Mouse (Mus musculus) lung, adult 18-20 months (tissue): ENCODE results near the gene Atf1.
A peak's percentile ranks its signal among the peaks of the same experiment; 100 is the strongest.
"Not testable (repeated sequence)": the region's sequence is repeated elsewhere in the genome, so short reads cannot be mapped to it uniquely, and the experiment has no call there.

Experiments
- DNase-seq, 2 experiments: peaks; one replicate each; pipeline ENCODE4 v3.0.0; 2022; ENCODE audit warnings: mixed read lengths in 2 of 2

Atf1 gene

DNA sequence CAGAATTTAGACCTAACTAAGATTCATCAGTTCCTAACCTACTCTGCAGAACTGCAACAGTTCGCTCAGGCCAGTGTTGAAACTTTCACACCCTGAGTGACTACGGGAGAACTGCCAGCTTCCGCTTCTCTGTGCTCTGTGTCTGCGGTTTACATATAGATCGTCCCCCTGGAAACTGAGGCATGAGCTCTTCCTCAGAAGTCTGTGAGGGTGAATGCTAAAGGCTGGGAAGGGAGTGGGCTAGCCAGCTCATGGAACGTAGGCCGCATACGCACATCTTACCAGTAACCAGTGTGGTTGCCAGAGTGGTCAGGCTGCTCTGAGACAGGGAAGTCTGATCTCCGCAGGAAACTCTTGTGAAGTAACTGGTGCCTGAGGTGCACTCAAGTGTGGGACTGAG lies 11.4 kb upstream of the Atf1 start:
- peak in 1 of 2 experiments; percentile 30 for DNase-seq

DNA sequence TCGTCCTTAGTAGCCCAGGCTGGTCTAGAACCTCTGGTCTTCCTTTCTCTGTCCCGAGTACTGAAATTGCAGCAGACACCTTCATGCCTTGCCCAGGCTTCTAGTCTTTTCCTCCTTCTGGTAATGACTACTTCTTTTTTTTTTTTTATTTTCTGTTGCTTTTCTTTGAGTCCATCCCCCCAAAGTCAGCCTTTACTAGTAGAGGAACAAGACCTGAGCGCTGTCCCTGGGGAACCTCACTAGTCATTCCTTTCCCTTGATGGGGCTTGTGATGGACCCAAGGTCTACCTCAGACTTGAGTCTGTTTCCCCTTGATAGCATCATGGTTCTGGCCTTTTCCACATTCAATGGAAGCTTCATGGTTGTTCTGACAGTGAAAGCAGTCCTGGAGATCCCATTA lies 9.6 kb upstream of the Atf1 start:
- DNase-seq = no peak

DNA sequence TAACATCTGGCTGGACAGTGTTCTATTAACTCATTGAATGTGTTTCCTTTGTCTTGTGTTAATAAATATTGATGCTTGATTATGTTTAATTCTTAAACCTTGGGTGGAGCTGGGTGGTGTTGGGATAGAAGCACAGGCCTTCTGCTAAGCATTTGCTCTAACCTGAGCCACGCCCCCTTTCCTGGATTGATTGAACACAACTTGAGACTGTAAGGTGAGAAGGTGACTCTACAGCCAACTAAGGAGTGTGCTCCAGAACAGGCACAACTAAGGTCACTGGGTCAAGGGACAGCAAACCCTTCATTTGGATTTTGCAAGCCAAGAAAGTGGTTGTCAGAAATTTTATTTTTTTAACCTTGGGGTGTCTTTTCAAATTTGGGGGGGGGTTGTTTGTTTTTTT lies 8.2 kb upstream of the Atf1 start:
- DNase-seq = peak; percentile 44 to 67

DNA sequence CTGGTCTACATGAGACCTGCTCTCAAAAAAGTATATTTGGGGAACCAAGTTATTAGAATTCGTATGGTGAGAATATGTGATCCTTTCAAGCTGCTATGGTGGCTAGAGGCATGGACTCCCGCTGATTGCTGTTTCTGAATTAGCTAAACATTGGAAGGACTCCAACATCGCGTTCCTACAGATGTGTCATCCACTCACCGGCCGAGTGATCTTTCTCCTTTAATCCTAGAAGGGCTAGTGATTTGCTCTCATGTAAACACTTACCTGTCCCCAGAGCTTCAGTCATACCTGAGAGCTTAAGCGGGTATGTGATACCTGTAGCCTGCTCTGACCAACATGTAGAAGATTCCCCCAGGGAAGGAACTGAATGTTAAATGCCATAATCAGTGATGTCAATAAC lies 6.7 kb upstream of the Atf1 start:
- peak; percentile 43 to 68 for DNase-seq

DNA sequence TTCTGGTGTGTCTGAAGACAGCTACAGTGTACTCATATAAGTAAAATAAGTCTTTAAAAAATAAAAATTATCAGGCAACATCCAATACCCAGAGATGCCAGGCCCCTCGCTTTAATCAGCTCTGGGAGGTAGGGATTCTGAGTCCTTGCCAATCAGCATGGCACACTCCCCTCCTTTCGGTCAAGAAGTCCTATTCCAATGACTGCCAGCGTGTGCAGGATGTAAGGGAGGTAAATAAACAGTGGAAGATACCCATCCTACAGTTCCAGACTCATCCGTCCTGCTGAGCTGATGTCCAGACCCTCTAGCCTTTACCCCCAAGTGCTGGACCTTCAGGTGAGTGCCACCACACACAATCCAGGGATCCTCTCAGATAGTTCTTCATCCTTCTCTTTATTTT lies 2.2 kb upstream of the Atf1 start:
- DNase-seq = no peak

DNA sequence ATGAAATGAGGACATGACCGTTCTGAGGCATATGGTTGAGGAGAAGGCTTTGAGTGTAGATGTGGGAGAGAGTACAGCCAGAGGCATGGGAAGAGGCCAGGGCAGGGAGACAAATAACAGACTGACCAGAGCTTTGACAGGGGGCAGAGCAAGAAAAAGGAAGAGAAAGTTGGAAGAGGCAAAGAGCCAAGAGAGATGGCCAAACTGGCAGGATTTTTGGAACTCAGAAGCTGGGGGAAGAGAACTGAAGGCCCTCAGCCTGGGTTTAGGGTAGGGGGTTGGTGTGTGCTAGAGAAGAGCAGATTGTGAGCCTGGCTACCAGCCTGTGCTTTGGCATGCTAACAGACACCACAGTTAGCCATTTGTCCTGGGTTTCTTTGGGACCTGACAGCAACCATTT lies 1.7 kb upstream of the Atf1 start:
- DNase-seq = no peak

DNA sequence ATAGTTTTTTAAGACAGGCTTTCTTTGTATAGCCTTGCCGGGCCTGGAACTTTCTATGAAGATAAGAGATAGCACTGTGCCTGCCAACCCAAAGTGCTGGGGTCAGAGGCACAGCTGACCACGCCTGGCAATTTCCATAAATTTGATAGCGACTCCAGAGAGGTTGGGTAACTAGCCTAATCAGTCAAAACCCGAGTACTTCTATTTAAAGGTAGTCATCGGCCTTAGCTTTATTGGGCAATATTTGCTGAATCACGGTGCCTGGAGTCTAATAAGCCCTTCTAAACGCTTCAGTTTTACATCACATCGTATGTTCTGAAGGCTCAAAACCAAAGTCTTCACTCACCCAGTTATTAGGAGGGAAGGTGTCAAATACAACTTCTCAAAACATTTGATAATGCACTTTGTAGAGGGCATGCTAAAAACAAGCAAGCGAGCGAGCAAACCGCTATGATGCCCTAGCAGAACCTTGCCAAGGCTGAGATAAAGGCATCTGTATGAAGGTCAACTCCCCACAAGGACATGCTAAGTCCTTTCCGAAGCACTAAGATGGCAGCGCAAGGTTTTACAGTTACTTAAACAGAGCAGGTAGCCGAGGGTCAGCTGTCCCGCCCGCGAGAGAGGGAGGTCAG lies 472 bp upstream of the Atf1 start:
- DNase-seq = peak; percentile 35 to 60

DNA sequence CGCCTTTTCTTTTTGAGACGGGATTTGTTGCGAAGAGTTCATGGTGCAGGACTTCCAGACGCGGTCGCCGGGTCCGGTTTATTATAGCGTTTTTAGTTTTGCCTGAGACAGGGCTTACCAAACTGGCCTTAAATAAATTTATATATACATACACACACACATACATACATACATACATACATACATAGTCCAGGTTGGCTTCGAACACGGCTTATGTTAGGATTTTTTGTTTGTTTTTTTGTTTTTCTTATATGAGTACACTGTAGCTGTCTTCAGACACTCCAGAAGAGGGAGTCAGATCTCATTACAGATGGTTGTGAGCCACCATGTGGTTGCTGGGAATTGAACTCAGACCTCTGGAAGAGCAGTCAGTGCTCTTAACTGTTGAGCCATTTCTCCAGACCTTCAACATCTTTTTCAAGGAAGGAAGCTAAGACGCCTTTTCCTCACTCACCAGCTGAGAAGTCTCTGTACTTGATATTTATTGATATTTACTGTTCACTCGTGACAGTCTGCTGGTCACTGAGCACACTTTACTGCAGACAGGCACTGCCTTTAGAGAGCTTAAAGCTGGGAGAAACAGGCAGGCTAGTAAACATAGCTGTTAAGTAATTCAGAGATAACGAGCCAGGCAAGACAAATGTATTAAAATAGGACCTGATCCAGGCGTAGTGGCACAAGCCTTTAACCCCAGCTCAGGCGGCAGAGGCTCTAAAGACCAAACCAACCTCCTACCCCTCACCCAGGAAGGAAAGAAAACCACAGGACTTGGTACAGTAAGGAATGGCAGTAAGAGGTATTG lies 1.1 kb downstream of the Atf1 start:
- DNase-seq = no peak

DNA sequence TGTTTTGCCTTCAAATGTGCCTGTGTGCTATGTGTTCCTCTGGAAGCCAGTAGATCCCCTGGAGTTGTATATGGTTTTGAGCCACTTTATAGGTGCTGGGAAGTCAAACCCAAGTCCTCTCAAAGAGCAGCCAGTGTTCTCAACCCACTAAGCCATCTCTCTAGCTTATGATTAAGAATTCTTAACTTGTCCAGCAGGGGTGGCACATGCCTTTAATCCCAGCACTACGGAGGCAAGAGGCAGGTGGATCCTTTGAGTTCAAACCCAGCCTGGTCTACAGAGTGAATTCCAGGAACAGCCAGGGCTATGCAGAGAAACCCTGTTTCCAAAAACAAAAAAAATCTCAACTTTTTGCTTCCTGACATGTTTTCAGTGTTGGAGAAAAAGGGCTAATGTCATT lies 3.0 kb downstream of the Atf1 start:
- DNase-seq = no peak

DNA sequence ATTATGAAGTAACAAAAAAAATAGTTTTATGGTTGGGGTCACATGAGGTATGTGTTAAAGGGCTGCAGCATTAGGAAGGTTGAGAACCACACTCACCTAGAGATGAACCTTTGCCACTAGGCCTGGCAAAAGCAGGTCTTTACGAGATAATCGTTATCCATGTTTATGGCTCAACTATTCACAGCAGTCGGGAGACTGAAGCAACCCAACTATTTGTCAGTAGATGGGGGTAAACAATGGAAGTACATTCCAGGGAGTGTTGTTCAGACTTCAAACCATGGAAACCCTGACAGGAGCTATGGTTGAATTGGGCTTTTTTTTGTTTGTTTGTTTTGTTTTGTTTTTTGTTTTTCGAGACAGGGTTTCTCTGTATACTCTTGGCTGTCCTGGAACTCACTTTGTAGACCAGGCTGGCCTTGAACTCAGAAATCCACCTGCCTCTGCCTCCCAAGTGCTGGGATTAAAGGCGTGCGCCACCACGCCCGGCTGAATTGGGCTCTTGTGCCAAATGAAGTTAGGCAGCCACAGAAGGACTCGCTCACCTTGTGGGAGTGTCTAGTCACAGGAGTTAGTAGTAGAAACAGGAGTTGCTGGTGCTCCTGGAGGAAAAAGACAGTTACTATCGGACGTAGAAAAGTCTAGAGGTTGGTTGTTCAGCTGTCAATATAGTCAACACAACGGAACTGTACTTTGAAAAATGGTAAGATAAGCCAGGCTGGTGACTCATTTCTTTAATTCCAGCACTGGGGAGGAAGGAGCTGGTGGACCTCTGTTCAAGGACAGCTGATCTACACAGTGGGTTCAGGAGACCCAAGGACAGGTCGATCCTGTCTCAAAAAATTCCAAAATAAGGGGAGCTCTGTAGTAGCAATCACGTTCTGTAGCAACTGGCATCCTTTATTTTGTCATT lies 4.3 kb downstream of the Atf1 start:
- DNase-seq = no peak

DNA sequence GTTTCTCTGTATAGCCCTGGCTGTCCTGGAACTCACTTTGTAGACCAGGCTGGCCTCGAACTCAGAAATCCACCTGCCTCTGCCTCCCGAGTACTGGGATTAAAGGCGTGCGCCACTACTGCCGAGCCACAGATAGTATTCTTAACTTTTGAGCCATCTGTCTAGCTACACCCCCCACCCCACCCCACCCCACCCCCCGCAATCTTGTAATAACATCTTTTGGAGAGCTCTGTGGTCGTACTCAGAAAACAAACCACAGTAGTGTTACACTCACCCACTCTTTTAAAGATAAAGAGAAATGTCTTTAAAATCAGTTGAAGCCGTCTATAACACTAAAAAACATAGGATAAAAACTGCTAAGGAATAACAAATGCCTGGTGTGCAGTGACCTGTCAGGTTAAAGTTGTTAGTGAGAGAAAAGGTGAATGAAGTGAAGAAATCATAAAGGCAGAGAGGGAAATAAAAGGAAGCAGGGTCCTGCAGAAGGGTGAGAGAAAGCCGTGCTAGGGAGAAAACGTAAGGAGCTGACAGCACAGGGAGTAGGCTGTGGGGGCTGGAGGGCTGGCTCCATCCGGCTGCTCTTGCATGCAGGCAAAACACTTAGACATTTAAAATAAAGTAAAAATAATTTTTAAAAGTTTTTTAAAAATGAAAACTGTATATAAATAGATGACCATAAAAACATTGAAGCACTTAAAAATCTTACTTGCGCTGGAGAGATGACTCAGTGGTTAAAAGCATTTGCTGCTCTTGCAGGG lies 7.8 kb downstream of the Atf1 start:
- DNase-seq = no peak

DNA sequence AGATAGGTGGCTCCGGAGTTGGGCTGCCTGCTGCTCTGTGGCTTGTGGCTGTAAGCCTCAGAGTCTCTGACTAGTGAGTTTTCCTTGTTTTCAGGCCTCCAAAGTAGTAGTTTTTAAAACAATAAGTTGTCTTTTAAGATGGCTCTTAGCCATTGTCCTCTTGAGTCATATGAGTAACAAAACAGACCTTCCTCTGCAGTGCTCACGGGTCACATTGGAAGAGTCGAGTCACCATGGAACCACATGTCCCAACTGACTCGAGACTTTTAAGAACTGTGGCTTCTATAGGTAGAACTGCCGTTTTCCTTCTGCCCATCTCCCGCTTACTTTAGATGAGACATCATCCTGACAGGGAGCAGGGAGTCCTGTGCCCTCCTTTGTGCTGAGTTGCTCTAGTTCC lies 9.3 kb downstream of the Atf1 start:
- no peak for DNase-seq

DNA sequence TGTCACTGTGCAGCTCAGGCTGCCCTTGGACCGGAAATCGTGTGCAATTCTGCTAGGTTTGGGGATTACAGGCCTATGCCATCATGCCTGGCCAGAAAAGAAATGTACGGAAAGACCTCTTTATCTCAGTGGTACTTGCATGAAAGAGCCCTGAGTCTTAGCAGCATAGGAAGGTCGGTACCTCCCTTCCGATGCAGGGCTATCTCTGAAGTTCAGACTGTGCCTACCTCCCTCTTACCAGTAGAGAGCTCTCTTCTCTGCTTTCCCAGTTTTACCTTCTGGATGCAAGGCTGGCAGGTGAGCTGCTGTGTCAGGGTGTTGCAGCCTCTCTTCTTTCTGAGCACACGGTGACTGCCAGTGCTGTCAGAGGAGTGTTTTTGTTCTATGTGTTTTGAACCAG lies 14.2 kb downstream of the Atf1 start:
- no peak for DNase-seq

DNA sequence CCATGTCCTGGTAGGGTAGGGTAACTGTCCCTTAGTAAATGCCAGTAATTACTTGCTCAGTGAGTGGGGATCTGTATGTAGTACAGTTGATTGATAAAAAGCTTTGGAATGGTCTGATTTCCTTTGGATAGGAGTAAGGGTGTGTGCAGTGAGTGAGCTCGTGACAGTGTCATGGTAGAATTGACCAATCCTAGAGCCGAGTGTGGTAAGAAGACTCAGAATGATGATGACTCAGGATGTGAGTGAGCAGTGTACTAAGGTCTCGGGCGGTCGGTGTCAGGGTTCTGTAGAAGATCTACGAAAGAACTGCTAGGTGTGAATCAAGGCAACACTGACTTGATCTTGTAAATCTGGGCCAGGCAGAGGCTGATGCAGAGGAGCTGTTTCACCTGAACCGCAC lies 18.3 kb downstream of the Atf1 start:
- no peak for DNase-seq

DNA sequence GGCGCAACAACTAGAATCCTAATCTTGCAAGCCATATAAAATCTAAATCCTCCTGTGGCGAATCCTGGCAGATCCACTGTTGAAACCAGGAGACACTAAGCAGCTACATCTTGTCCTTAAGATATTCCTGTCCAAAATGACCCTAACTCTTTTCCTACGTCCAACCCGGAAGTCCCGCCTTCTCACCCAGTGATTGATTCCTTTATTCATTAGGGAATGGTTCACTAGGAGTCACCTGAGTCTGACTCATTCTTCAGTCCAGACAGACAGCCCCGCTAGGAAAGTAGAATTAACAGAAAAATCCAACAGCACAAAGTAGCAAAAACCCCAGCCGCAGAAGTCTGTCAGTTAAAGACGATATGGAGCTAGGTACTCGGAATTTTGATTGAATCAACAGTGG lies 19.7 kb downstream of the Atf1 start:
- no peak for DNase-seq

DNA sequence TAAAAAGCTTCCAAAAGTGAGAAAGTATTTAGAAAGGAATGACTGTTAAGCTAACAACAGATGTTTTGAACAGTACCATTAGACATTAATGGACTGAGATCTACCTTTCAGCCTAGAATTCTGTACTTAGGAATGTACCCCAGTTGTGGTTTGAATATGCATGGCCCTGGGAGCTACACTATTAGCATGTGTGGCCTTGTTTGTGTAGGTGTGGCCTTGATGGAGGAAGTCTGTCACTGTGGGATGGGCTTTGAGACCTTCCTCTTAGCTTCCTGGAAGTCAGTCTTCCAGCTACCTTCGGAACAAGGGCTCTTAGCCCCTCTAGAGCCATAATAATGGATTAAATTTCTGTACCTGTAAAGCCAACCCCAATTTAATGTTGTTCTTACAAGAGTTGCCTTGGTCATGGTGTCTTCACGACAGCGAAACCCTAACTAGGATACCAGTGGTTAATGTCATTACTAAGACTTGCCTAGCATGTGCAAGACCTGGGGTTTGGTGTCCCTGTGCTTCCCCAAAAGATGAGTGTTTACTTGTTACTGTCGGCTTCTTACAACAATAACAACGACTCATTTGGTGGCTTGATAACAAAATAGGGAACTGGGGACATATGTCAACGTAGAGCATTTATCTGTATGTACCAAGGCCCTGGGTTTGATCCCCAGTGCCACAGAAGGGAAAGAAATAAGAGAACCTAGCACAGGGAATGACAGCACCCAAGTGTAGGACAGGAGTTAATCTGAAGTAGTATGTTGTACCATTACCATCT lies 21.2 kb downstream of the Atf1 start:
- DNase-seq = no peak

DNA sequence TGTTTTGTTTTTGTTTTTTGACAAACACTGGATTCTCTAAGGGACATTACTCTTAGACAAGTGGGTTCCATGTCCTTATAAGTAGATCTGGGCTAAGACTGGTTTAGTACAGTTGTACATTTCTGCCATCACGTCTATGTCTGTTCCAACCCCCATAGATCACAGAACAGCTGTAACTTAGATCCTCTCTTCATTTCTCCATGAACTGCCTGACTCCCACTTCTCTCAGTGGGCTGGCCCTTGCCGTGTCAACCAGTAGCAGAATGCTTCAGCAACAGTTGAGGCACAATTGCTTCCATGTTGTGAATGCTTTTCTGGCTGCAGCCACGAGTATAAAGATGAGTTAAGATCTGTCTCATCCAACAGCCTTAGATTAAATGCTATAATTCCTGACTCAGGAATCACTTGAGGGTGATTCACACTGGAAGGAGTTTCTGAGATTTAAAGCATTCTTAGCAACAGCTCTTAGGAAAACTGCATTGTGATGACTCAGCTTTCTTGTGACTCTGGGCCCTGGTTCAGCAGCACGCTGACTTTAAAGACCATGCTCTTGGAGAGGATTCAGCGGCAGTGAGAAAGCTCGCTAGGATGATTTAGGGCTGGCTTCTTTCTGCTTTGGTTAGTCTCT lies 23.6 kb downstream of the Atf1 start:
- no peak for DNase-seq

DNA sequence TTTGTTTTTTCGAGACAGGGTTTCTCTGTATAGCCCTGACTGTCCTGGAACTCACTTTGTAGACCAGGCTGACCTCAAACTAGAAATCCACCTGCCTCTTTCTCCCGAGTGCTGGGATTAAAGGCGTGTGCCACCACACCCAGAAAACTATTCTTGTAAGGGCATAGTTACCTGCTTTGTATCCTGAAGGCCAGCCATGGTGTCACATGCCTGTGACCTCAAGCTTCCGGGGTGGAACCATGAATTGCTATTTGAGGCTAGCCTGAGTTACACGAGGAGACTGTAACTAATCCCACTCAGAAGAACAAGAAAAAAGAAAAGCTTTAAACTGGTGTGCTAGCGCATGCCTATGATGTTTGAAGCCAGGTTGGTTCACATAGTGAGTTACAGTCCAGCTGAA lies 28.8 kb downstream of the Atf1 start:
- no peak for DNase-seq

DNA sequence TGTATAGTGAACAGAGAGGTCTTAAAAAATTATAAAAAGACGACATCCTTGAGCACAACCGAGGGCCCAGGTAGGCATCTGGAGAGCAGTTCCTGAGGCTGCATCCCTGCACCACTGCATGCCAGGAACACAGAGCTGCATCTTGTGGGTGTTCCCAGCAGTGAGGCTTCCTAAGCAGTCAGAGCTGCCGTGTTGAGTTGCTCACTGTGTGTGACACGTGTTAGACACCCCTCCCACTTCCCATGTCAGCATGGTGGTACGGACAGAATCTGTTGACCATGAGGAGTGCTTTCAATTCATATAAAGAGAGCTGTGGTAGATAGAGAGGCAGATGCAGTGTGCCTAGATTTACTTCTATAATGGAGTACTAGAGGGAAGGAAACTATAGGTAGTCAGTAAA lies 29.7 kb downstream of the Atf1 start:
- DNase-seq = no peak

DNA sequence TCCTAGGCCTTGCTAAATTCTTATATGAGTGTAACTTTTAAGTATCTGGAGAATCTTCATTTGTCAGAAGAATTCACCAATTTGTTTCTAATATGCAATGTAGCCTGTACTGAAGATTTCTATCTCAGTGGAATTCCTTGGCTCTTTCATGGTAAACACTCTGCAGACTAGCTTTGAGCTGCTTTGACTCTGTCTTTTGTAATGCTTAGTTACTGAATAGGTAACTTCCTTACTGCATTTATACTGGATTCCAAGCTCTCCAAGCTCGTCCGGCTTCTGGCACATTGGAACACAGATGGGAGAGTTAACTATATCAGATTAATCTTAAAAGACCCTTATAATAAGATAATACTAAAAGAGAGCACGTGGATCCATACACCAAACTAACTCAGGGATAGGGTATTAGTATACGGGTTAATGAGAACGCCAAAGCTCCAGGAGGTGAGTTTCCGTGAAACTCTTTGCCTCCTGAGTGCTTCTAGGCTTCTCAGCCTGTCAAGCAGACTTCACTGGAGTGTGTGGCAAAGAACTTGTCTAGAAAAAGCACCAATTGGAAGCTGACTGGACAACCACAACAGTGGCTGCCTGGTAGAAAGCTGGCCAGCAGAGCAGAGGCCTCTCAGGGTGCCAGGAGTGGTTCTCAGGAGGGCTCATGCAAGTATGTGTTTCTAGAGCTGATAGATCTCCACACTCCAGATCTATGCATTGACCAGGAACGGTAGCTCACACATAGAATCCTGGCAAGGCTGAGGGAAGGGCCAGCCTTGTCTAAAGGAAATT lies 31.2 kb downstream of the Atf1 start:
- peak; percentile 42 to 61 for DNase-seq

DNA sequence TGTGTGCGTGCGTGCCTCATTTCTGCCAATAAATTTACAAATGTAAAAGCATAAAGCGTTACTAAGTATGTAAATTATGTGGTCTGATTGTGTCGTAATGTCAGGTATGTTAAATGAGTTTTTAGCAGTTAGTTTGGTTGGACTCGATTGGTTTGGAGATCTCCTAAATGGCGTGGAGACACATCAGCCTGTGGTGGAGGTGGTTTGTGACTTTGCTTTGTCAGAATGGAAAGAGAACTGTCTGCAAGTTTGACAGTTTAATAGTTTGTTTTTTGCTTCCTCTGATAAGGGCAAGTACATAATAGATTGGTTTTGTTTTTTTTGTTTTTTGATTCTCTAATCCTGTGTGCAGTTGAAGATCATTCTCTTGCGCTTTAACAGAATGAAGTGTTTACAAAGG lies 32.7 kb downstream of the Atf1 start:
- not testable (repeated sequence) for DNase-seq
